Mouse (Mus musculus): ENCODE measurements at regions not wholly inside any gene's neighbourhood (a gene's known extent, or its start where the extent isn't known, plus 50 kb on each side); places are given as distances from the start of the nearest gene placed in this dataset.

- no peak for ATAC-seq (replicated peaks; ENCODE audit: low FRiP score, low TSS enrichment, poor library complexity, severe bottlenecking)
These were observed 226.0 kb upstream of the Sall1 start for GRCm38 (mm10) chr8:89270001-89270400.

DNA sequence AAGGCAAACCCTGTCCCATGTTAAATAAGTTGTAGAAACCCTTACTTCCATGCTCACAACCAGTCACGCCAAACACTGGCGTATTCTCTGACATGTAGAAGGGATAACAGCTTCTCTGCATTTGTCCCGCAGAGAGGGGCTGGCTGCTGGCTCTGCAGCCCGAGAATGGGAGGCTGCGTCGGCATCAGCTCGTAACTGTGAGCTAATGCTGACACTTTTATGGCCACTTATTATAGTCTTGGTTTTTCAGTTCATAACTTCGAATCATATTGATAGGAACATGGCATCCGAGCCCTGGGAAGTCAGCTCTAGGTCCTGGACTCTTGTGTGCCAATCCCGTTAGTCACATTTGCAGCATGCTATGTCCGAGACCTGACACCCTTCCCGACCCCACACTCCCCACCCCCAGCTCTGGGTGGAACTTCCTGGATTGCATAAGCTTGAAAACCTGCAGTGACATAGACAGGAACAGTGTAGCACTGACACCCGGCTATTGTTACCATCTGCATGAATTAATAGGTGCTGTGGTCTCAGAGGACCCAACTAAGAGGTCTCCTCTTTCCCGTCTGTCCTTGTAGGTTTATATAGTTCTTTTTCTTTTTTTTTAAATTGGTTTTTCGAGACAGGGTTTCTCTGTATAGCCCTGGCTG, 217.3 kb upstream of the Sall1 start:
- no peak for ATAC-seq (replicated peaks; ENCODE audit: low FRiP score, low TSS enrichment, poor library complexity, severe bottlenecking)

- no peak for ATAC-seq (replicated peaks; ENCODE audit: low FRiP score, low TSS enrichment, poor library complexity, severe bottlenecking)
These were observed 215.9 kb upstream of the Sall1 start for GRCm38 (mm10) chr8:89259881-89260280.

GRCm38 (mm10) chr8:89246342-89246741, 202.4 kb upstream of the Sall1 start:
- ATAC-seq (replicated peaks; ENCODE audit: low FRiP score, low TSS enrichment, poor library complexity, severe bottlenecking), result no peak

DNA sequence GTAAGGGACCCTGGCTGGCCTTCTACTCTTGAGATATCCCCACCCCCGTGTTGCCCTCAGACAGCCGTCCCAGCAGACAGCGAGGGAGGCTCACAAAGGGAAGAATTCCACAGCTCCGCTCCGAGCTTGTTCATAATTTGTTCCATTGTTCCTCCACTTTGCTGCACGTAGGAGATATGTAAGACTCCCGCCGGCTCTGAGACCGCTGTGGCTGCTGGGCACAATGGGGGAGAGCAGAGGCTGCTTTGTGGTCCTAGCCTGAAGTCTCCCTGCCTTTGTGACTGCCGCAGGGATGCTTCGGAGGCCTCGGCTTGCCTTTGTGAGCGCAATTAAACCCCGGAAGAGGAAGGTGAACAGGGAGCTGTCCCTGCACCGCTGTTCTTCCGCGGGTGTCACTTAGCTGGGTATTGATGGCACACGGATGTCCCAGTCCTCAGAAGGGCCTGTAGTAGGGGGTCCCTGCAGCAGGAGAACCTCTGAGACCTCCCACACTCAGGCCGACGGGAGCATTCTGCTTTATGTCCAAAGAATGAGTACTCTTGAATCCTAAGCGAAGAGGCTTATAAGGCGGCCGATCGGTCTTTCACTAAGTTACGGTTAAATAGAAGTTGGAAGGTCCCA, 201.3 kb upstream of the Sall1 start:
- no peak for ATAC-seq (replicated peaks; ENCODE audit: low FRiP score, low TSS enrichment, poor library complexity, severe bottlenecking)

DNA sequence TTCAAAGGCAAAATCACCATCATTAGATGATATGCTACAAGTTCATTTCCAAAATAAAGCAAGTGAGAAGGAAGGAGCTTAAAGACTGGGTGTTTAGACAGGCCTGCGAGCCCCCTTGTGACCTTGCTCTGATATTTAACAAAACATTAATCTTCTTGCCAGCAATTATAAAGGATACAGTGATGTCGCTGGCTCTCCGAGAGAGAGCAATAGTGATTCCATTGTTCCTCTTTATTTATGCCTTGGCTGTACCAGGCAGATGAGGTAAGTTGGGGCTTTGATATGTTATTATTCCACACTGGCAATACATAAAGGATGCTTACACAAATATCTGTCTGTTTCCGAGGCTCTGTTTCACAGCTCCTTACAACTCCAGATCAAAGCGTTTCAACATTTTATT, 197.7 kb upstream of the Sall1 start:
- ATAC-seq (replicated peaks; ENCODE audit: low FRiP score, low TSS enrichment, poor library complexity, severe bottlenecking), result no peak

- no peak for ATAC-seq (replicated peaks; ENCODE audit: low FRiP score, low TSS enrichment, poor library complexity, severe bottlenecking)
These were observed 195.7 kb upstream of the Sall1 start for GRCm38 (mm10) chr8:89239626-89240025.

GRCm38 (mm10) chr8:89234041-89234440, 190.1 kb upstream of the Sall1 start:
- no peak for ATAC-seq (replicated peaks; ENCODE audit: low FRiP score, low TSS enrichment, poor library complexity, severe bottlenecking)

GRCm38 (mm10) chr8:89232318-89232717, 188.4 kb upstream of the Sall1 start:
- no peak for ATAC-seq (replicated peaks; ENCODE audit: low FRiP score, low TSS enrichment, poor library complexity, severe bottlenecking)

DNA sequence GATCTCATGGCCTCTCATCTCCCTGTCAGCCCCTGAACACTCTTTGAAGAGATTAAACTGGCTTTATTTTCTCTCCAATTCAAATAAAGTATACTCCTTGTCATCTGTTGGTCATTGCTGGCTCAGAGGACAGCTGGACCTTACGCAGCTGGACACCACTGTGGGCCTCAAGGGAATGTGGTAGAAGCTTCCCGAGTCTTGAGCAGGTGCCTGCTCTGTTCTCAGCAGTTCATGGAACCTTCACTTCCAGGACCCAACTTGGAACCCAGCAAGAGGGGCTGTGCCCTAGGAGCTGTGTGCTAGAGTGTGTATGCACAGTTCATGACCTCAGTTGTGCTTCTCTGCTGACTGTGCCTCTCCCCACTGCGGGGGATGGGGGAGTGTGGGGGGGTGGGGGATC, 185.2 kb upstream of the Sall1 start:
- no peak for ATAC-seq (replicated peaks; ENCODE audit: low FRiP score, low TSS enrichment, poor library complexity, severe bottlenecking)

DNA sequence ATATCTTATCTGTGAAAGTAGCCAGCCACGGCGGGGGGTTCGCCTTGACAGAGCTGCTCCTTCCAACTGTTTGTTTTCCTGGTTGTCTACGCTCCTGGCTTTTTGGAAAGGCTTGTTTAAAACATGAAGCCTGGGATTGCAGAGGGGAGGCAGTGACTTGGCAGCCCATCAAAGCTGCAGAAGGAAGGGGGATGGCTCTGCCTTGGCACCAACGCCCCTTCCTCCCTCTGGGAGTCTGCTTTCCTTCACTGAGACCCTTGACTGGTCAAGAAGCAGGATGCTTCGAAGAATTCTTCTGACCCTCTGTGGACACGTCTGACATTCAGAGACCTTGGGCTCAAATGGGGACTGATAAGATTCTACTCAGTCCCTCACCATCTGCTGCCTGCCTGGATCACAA, 176.9 kb upstream of the Sall1 start:
- ATAC-seq (replicated peaks; ENCODE audit: low FRiP score, low TSS enrichment, poor library complexity, severe bottlenecking), result no peak

DNA sequence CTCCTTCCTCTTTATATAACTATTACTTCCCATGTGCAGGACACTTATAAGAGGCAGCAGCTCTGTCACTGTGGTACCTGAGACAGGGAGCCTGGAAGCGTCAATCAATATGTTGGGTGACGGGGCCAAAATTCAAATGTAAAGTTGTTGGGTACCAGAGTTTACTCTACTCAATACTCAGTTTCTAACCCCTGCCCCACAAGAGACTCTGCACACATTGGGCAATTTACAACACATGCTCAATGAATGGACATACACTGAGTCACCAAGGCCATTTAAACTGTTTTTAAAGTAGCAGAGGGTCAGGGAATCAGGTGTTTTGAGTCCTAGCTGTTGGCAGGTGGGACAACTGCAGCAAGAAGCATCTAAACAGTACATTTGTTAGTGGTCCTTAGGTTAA, 176.4 kb upstream of the Sall1 start:
- no peak for ATAC-seq (replicated peaks; ENCODE audit: low FRiP score, low TSS enrichment, poor library complexity, severe bottlenecking)

GRCm38 (mm10) chr8:89219156-89219555, 175.2 kb upstream of the Sall1 start:
- ATAC-seq (replicated peaks; ENCODE audit: low FRiP score, low TSS enrichment, poor library complexity, severe bottlenecking), result no peak

- no peak for ATAC-seq (replicated peaks; ENCODE audit: low FRiP score, low TSS enrichment, poor library complexity, severe bottlenecking)
These were observed 173.7 kb upstream of the Sall1 start for GRCm38 (mm10) chr8:89217689-89218088.

DNA sequence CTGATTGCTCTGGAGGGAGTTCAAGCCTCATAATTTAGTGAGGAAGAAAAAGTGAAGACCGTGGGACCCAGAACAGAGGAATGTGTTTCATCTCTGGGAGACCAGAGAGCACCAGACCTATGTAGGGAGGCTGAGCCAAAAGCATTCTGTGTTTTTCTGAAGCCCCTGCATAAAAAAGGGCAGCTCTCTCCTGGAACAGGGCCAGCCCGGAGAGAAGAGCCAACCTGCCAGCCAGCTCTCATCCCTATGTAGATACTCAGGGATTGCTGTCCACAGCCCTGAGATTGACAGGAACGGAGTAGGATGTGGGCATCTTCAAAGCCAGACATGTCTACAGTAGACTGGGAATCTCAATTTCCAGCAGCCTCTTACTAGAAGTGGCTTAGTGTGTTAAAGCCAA, 168.0 kb upstream of the Sall1 start:
- ATAC-seq (replicated peaks; ENCODE audit: low FRiP score, low TSS enrichment, poor library complexity, severe bottlenecking), result no peak

GRCm38 (mm10) chr8:89210684-89211083, 166.7 kb upstream of the Sall1 start:
- no peak for ATAC-seq (replicated peaks; ENCODE audit: low FRiP score, low TSS enrichment, poor library complexity, severe bottlenecking)

DNA sequence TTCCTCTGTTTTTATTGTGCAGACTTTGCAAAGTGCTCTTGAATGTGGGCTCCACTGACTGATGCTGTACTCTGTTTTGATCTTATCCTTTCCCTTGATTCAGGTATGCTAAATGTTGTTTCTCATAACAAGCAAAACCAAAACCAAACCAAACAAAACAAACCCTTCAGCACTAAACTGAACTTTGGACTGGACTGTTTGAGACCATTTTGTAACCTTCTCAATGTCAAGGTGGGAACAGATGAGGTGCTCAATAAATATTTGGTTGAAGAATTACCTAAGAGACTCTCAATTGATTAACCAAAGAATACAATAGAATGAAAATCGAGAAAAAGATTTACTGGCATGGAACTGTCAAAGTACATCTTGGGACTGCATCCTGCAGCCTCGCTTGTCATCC, 163.9 kb upstream of the Sall1 start:
- ATAC-seq (replicated peaks; ENCODE audit: low FRiP score, low TSS enrichment, poor library complexity, severe bottlenecking), result no peak

DNA sequence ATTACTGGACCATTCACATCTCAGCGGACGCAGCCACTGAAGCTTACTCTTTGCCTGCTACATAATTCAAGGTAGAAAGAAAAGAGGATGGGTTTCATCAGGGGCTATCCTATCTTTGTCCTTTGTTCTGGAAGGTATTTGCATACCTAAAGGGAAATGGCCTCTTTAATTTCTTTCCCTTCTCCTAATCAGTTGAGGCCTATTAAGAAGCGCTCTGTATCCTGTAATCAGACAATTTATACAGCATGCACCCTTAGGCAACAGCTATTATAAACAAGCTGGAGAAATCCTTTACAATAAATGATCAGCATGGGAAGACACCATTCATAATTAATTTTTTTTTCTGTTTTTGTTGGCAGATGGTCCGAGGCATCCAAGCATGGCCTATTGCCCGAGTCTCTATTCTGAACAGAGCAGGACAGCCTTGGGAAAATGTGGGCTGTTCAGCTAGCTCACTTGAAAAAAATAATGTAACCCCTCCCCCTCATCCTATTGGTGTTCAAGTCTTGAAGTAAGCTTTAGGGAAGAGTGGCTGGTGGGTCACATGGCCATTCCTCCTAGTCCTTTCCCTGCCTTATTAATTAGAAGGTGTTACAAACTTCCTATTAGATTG, 158.6 kb upstream of the Sall1 start:
- no peak for ATAC-seq (replicated peaks; ENCODE audit: low FRiP score, low TSS enrichment, poor library complexity, severe bottlenecking)

DNA sequence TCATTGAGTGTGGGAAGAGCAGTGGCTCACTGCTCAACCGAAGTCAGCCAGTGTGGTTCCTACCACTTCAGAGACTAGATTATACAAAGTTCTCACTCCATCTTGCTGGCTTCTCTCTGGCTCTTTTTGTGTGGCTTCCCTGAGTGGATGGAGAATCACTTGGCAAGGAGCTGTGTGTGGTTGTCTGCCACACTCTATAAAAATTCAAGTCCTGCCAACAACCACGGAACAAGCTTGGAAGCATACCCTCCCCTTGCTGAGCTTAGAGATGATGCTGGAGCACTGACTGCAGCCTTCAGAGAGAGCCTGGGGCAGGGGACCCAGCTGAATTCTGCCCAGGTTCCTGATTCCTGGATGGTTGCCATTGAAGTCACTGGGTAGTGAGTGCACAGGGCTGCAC, 156.3 kb upstream of the Sall1 start:
- no peak for ATAC-seq (replicated peaks; ENCODE audit: low FRiP score, low TSS enrichment, poor library complexity, severe bottlenecking)

- ATAC-seq (replicated peaks; ENCODE audit: low FRiP score, low TSS enrichment, poor library complexity, severe bottlenecking), result no peak
These were observed 141.4 kb upstream of the Sall1 start for GRCm38 (mm10) chr8:89185314-89185713.

DNA sequence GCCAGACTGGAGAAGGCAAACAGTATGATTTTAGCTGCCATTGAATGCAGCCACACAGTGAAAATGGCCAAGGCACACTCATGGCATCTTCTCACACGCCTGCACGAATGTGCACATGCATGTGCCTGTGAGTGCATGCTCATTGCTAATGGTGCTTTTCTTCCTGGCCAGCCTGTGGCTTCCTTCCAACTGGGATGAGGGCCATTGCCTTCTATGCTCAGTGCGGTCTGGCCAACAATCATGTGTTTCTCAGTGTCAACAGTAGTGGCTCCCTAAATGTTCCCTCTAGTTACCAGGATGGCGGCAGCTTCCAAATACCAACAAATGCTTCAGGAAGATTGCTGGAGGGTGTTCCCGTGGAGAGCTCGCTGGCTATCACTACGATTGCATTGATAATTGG, 131.7 kb upstream of the Sall1 start:
- no peak for ATAC-seq (replicated peaks; ENCODE audit: low FRiP score, low TSS enrichment, poor library complexity, severe bottlenecking)

Measured in megakaryocyte-erythroid progenitor cell, adult 5-6 weeks (primary cell).